Mouse (Mus musculus) ES-Bruce4 (cell line): ENCODE results near the gene Tekt3.

Experiments
- CTCF ChIP-seq: IDR thresholded peaks from one replicate; pipeline ENCODE4 v1.8.1; 2011; ENCODE audit warnings: low read depth, low read length
- EP300 ChIP-seq: IDR thresholded peaks from 2 replicates; pipeline ENCODE4 v1.6.1; 2011; ENCODE audit warnings: low read depth, low read length; ENCODE audit not compliant: insufficient read depth
- POLR2A ChIP-seq: IDR thresholded peaks from one replicate; pipeline ENCODE4 v1.8.1; 2011; ENCODE audit warnings: low read length; ENCODE audit not compliant: insufficient read depth

GRCm38 (mm10) chr11:63017327-63018082 lies 43.9 kb upstream of the Tekt3 start:
- TF ChIP-seq EP300 (no peak), POLR2A (no peak), CTCF (no peak)
